8 mouse cellular contexts compared by ENCODE assay signal in genomic region chr19:6127760-6128341, GRCm38 (mm10). TPM values are rescaled to one million over a fixed set of nuclear protein-coding genes. Genes with fewer than 3 reads are reported as not detected.
DNase-seq lines count a peak whose midpoint lies in the region; ATAC-seq lines count a peak whose summit lies in the region.

Gene Snx15 (minus strand): TSS chr19:6128304.

- H3K4me3 ChIP-seq in intestine, embryonic 14.5 days (ENCODE audit: low read depth, low read length) = peak within 1 kb of the TSS; percentile 56

- no peaks in the 10 kb centered on the region for H3K27me3 ChIP-seq in intestine, embryonic 14.5 days (replicated peaks; ENCODE audit: control insufficient read depth, insufficient read depth, low read length)

- under 1% methylated on average over 32 of the region's 32 CpGs for WGBS in intestine, embryonic 14.5 days

- peak within 1 kb of the TSS; percentile 91 for H3K27ac ChIP-seq in intestine, embryonic 14.5 days (ENCODE audit: low read depth)

- ATAC-seq in intestine, embryonic 14.5 days (replicated peaks; ENCODE audit: low FRiP score, low TSS enrichment, low read depth) = peak; percentile 89

- DNase-seq in adrenal gland, adult 18-20 months (ENCODE audit: low spot score in 2 of 2) = peak; percentile 88 to 93
- DNase-seq in embryo, embryonic 11 days = peak; percentile 96
- DNase-seq in gastrocnemius, postnatal 25 days = peak; percentile 93
- DNase-seq in intestine, embryonic 14.5 days (ENCODE audit: low spot score) = peak; percentile 96
- DNase-seq in left cerebral cortex, postnatal 14 days (ENCODE audit: low spot score in 2 of 2) = peak; percentile 93 to 97
- peak; percentile 94 for DNase-seq in mesoderm, embryonic 11.5 days (ENCODE audit: low read depth, low spot score)
- peak; percentile 94 to 95 for DNase-seq in right cerebral cortex, postnatal 36 days (ENCODE audit: low spot score in 2 of 2)
- peak; percentile 96 for DNase-seq in yolk sac, embryonic 10.5 days (ENCODE audit: low spot score)

- H3K4me2 ChIP-seq in intestine, embryonic 14.5 days (ENCODE audit: low read length) = peak within 1 kb of the TSS; percentile 57

- intact Hi-C loops in left cerebral cortex, postnatal 14 days (cut with DNase I) = loop anchor here (5.0 kb wide), 1 partner anchor 109 kb away; the partner anchor contains the start of gene Ppp2r5b

- peaks cover 2% of the 10 kb centered on the region; the same call in 1 of the 2 replicates for H3K4me1 ChIP-seq in intestine, embryonic 14.5 days (replicated peaks; ENCODE audit: control insufficient read depth, insufficient read depth, low read length)

- H3K9ac ChIP-seq in intestine, embryonic 14.5 days (ENCODE audit: low read length) = peak within 1 kb of the TSS; percentile 67

- no peaks in the 10 kb centered on the region for H3K36me3 ChIP-seq in intestine, embryonic 14.5 days (ENCODE audit: control insufficient read depth, insufficient read depth, low read length)

- no peaks in the 10 kb centered on the region for H3K9me3 ChIP-seq in intestine, embryonic 14.5 days (ENCODE audit: control insufficient read depth, low read length)

RNA-seq across cellular contexts. Expression of gene Snx15, which starts in this region (rescaled TPM):
- 10 to 100 TPM; 26.8 to 28.1 TPM for total RNA-seq in adrenal gland, adult 18-20 months (2021)
- total RNA-seq in gastrocnemius, postnatal 25 days (2021) = 10 to 100 TPM in 1 of 2 experiments, 1 to 10 TPM in 1; 8.7 to 12.4 TPM
- 35.4 and 36.0 TPM in 2 replicates for polyA plus RNA-seq in intestine, embryonic 14.5 days (2014; fragmentation: Nextera tagmentation; extraction: Ambion mirVana)
- total RNA-seq in left cerebral cortex, postnatal 14 days (2021) = 10 to 100 TPM; 39.2 to 42.9 TPM

Comparison
In these comparisons a context has a peak if more than half of its experiments do, and no peak if none do; other contexts are left out.
1. Peak in every context shown above with its lines: DNase-seq, ATAC-seq, H3K4me3 ChIP-seq and H3K27ac ChIP-seq.